Mouse (Mus musculus) erythroid progenitor cell, adult 5-6 weeks (primary cell): ENCODE measurements at regions not wholly inside any gene's neighbourhood (a gene's known extent, or its start where the extent isn't known, plus 50 kb on each side); places are given as distances from the start of the nearest gene placed in this dataset.

Experiments
- ATAC-seq: replicated peaks from 2 replicates; pipeline ENCODE4 v1.8.0; 2016; ENCODE audit warnings: moderate number of reproducible peaks, mild to moderate bottlenecking, moderate TSS enrichment, inconsistent platforms; ENCODE audit not compliant: poor library complexity, low FRiP score, severe bottlenecking

GRCm38 (mm10) chr1:136777263-136777980, 152.7 kb downstream of the Zfp281 start:
- no peak for ATAC-seq

- ATAC-seq, result no peak
Observed at GRCm38 (mm10) chr1:136779384-136779783, 154.7 kb downstream of the Zfp281 start.

- no peak for ATAC-seq
Observed at GRCm38 (mm10) chr1:136781561-136782025, 156.9 kb downstream of the Zfp281 start.

- ATAC-seq, result no peak
Observed at GRCm38 (mm10) chr1:136782261-136782660, 157.6 kb downstream of the Zfp281 start.

- ATAC-seq, result no peak
Observed at GRCm38 (mm10) chr1:136784178-136784577, 159.5 kb downstream of the Zfp281 start.

- ATAC-seq, result no peak
Observed at GRCm38 (mm10) chr1:136788979-136789513, 164.3 kb downstream of the Zfp281 start.

GRCm38 (mm10) chr1:136791641-136792040, 166.9 kb downstream of the Zfp281 start:
- ATAC-seq, result no peak
